Mouse (Mus musculus) lung, embryonic 16.5 days (tissue): ENCODE results near the gene Slc22a15. TPM values are rescaled to one million over a fixed set of nuclear protein-coding genes. Genes with fewer than 3 reads are reported as not detected.

Experiments used
- ATAC-seq: fragments of 200-750 bp; cut with Nextera tagmentation; 2 replicates; pipeline ENCODE4 v1.8.0; 2017; ENCODE audit warnings: low read depth, mild to moderate bottlenecking, moderate library complexity
- H3K27ac ChIP-seq: fragments of 300-500 bp; sonication (generic); 2 replicates; pipeline ENCODE4 v1.5.1; 2014; ENCODE audit warnings: mild to moderate bottlenecking, control low read depth, low read length
- H3K27me3 ChIP-seq: fragments of 300-500 bp; sonication (generic); 2 replicates; pipeline ENCODE4 v1.6.1; 2014; ENCODE audit warnings: low read depth, low read length, mixed read lengths; ENCODE audit not compliant: control insufficient read depth, insufficient read depth
- H3K36me3 ChIP-seq: fragments of 300-500 bp; sonication (generic); 2 replicates; pipeline ENCODE4 v1.6.1; 2014; ENCODE audit warnings: low read length; ENCODE audit not compliant: control insufficient read depth, insufficient read depth
- H3K4me1 ChIP-seq: fragments of 300-500 bp; sonication (generic); replicated peaks from 2 replicates; pipeline ENCODE4 v1.6.1; 2014; ENCODE audit warnings: low read length, mixed read lengths; ENCODE audit not compliant: control insufficient read depth, insufficient read depth
- H3K4me2 ChIP-seq: fragments of 300-500 bp; sonication (generic); 2 replicates; pipeline ENCODE4 v1.6.1; 2014; ENCODE audit warnings: low read depth, low read length, control low read depth
- H3K4me3 ChIP-seq: fragments of 300-500 bp; sonication (generic); 2 replicates; pipeline ENCODE4 v1.5.1; 2014; ENCODE audit warnings: mild to moderate bottlenecking, low read length, control low read depth
- H3K9ac ChIP-seq: fragments of 300-500 bp; sonication (generic); 2 replicates; pipeline ENCODE4 v1.6.1; 2014; ENCODE audit warnings: low read length, control low read depth
- H3K9me3 ChIP-seq: fragments of 300-500 bp; sonication (generic); 2 replicates; pipeline ENCODE4 v1.6.1; 2016; ENCODE audit warnings: low read length; ENCODE audit not compliant: control insufficient read depth
- WGBS: fragments of 180-500 bp; shearing (Covaris S2); extraction: QIAGEN DNeasy Blood & Tissue Kit; methylation state at CpG from one replicate; pipeline ENCODE4 v1.1.7; 2014; 5-methylcytosine and 5-hydroxymethylcytosine counted together
- polyA plus RNA-seq: library from polyadenylated mRNA; unstranded; fragments of >200 nt; fragmentation: Nextera tagmentation; extraction: Ambion mirVana; gene quantifications from 2 replicates; pipeline ENCODE4 v1.2.1, GENCODE M21; 2015

Slc22a15 gene
- polyA plus RNA-seq, 1 experiment from 2014 or later = 3.7 TPM

- ATAC-seq = peak; percentile 67
- H3K4me3 ChIP-seq = no peak overlapping the region
- no peaks in the 10 kb centered on the region for H3K27me3 ChIP-seq
- H3K9me3 ChIP-seq = no peaks in the 10 kb centered on the region
- peak overlapping the region; percentile 15; the same call in 1 of the 2 replicates for H3K27ac ChIP-seq
- H3K4me2 ChIP-seq = no peak overlapping the region
- WGBS = 66% methylated on average over 1 of the region's 1 CpGs
- peaks cover 24% of the 10 kb centered on the region for H3K4me1 ChIP-seq
- H3K36me3 ChIP-seq = no peaks in the 10 kb centered on the region
- H3K9ac ChIP-seq = no peak overlapping the region
These were observed 1.4 kb upstream of the Slc22a15 start for GRCm38 (mm10) chr3:101925663-101926062.

- no peak overlapping the region for H3K9ac ChIP-seq
- H3K4me2 ChIP-seq = no peak overlapping the region; the same call in 1 of the 2 replicates
- H3K27ac ChIP-seq = no peak overlapping the region; the same call in 1 of the 2 replicates
- no peak for ATAC-seq
- H3K9me3 ChIP-seq = no peaks in the 10 kb centered on the region
- no peaks in the 10 kb centered on the region for H3K36me3 ChIP-seq
- peaks cover 28% of the 10 kb centered on the region for H3K4me1 ChIP-seq
- H3K4me3 ChIP-seq = no peak overlapping the region
- no peaks in the 10 kb centered on the region for H3K27me3 ChIP-seq
- 59% methylated on average over 7 of the region's 7 CpGs for WGBS
These were observed 1.9 kb downstream of the Slc22a15 start for GRCm38 (mm10) chr3:101922366-101922765.

DNA sequence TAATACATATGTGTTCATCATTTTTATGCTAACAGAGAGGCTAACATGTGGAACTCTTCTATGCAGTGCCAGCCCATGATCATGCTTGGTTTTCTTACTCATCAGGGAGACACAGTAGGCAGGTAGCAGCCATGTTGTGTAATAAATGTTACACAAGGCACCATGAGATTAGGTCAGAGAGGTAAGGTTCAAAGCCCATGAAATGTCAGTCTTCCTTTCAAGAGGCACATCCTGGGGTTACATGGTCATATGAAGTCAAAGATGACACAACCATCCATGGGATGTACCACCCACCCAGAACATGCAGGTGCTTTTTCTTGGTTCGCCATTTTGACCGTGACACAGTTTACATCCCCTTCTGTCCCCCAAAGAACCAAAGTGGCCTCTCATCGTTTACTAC lies 5.7 kb downstream of the Slc22a15 start:
- no peaks in the 10 kb centered on the region for H3K27me3 ChIP-seq
- H3K9me3 ChIP-seq = no peaks in the 10 kb centered on the region
- H3K4me3 ChIP-seq = no peak overlapping the region
- no peak for ATAC-seq
- peaks cover 12% of the 10 kb centered on the region; the same call in 1 of the 2 replicates for H3K4me1 ChIP-seq
- H3K36me3 ChIP-seq = no peaks in the 10 kb centered on the region
- H3K4me2 ChIP-seq = no peak overlapping the region
- 97% methylated on average over 3 of the region's 3 CpGs for WGBS
- no peak overlapping the region for H3K9ac ChIP-seq
- no peak overlapping the region for H3K27ac ChIP-seq

DNA sequence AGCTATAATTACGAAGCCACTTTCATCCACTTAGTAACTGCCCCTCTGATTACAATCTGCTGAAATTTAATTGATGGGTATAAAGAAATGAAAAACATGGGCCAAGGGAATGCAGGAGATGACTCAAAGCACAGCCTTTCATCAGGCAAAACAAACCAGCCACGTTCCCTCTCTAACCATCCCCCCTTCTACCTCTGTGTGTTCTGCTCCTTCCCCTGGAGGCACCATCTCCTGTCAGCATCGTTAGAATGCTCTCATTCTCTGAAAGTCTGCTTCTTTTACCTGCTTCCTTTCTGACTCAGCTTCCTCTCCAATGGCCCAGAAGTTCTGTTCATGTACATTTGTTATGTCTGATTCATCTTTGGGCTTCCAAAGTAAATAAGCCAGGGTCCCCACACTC lies 6.6 kb downstream of the Slc22a15 start:
- Histone ChIP-seq H3K27ac (no peak overlapping the region), H3K4me3 (no peak overlapping the region), H3K27me3 (no peaks in the 10 kb centered on the region), H3K9me3 (no peaks in the 10 kb centered on the region), H3K4me1 (peaks cover 8% of the 10 kb centered on the region; the same call in 1 of the 2 replicates), H3K4me2 (no peak overlapping the region), H3K9ac (no peak overlapping the region), H3K36me3 (no peaks in the 10 kb centered on the region)
- ATAC-seq = no peak
- WGBS = 38% methylated on average over 3 of the region's 3 CpGs

DNA sequence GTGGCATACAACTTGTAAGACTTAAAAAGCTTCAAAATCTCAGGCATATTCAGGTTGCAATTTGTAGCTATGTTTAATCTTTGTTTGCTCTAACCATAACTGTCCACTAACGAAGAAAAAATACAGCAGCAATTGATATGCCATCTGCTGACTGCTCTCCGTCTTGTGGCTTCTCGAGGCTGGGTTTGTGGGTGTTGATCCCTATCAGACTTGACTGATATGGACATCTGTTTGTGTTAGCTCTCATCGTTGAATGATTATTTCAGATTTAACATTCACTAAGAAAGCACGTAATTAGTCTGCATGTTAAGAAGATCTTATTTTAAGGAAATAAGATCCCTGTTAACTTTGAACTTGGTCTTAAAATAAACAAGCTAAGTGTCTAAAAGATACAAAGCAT lies 7.7 kb downstream of the Slc22a15 start:
- Histone ChIP-seq H3K4me1 (0 out of 2 replicates have a peak, but pooled peaks cover 4% of the 10 kb centered on the region), H3K27me3 (no peaks in the 10 kb centered on the region), H3K9me3 (no peaks in the 10 kb centered on the region), H3K27ac (no peak overlapping the region), H3K9ac (no peak overlapping the region), H3K36me3 (no peaks in the 10 kb centered on the region), H3K4me3 (no peak overlapping the region), H3K4me2 (no peak overlapping the region)
- WGBS = 41% methylated on average over 5 of the region's 5 CpGs
- ATAC-seq = no peak

DNA sequence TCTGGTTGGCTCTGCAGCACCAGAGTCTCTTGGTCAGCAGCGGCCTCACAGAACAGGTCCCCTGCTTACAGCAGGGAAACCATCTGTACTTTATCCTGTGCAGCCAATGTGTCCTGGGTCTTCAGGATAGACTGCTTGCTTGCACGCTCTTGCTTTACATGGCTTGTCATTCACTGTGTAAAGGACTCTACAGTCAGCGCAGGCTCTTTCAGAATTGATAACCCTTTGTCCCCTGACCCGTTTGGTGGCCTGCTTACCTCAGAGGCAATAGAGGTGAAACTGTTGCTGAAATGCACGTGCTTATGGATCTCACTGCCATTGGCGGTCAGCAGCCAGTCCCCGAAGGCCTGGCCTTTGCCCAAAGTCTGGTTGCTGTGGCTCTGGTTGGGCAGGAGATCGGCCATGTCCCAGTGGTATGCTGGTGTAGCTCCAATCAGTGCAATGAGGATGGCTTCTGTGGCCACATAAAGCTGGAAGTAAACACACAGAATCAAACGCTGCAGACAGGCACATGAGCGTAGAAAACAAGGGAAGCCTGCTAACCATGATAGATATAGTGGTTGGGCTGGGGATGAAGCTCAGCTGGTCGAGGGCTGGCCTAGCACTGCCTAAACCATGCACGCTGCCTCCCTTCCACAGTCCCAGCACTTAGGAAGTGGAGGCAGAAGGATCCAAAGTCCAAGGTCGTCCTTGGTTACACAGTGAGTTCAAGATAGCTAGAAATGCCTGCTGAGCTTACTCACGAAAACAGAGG lies 9.0 kb downstream of the Slc22a15 start:
- 60% methylated on average over 14 of the region's 14 CpGs for WGBS
- Histone ChIP-seq H3K4me3 (no peak overlapping the region), H3K4me1 (0 out of 2 replicates have a peak, but pooled peaks cover 4% of the 10 kb centered on the region), H3K36me3 (no peaks in the 10 kb centered on the region), H3K9me3 (no peaks in the 10 kb centered on the region), H3K4me2 (no peak overlapping the region), H3K9ac (no peak overlapping the region), H3K27ac (no peak overlapping the region), H3K27me3 (no peaks in the 10 kb centered on the region)
- ATAC-seq = peak; percentile 52; the same call in 1 of the 2 replicates

GRCm38 (mm10) chr3:101914266-101914665 lies 10.0 kb downstream of the Slc22a15 start:
- no peak for ATAC-seq
- no peak overlapping the region for H3K27ac ChIP-seq
- H3K9ac ChIP-seq = no peak overlapping the region
- no peaks in the 10 kb centered on the region for H3K27me3 ChIP-seq
- H3K36me3 ChIP-seq = no peaks in the 10 kb centered on the region
- H3K4me2 ChIP-seq = no peak overlapping the region
- H3K4me1 ChIP-seq = 0 out of 2 replicates have a peak, but pooled peaks cover 1% of the 10 kb centered on the region
- 71% methylated on average over 5 of the region's 5 CpGs for WGBS
- H3K9me3 ChIP-seq = no peaks in the 10 kb centered on the region
- H3K4me3 ChIP-seq = no peak overlapping the region

GRCm38 (mm10) chr3:101912041-101912440 lies 12.2 kb downstream of the Slc22a15 start:
- Histone ChIP-seq H3K4me1 (no peaks in the 10 kb centered on the region), H3K4me2 (no peak overlapping the region), H3K27me3 (no peaks in the 10 kb centered on the region), H3K9me3 (no peaks in the 10 kb centered on the region), H3K36me3 (no peaks in the 10 kb centered on the region; the same call in 1 of the 2 replicates), H3K4me3 (no peak overlapping the region), H3K9ac (no peak overlapping the region), H3K27ac (no peak overlapping the region)
- no peak for ATAC-seq
- WGBS = 86% methylated on average over 6 of the region's 6 CpGs

GRCm38 (mm10) chr3:101907049-101907448 lies 17.2 kb downstream of the Slc22a15 start:
- no peaks in the 10 kb centered on the region; the same call in 1 of the 2 replicates for H3K36me3 ChIP-seq
- H3K9ac ChIP-seq = no peak overlapping the region
- no peaks in the 10 kb centered on the region for H3K9me3 ChIP-seq
- no peak overlapping the region for H3K4me3 ChIP-seq
- no peak overlapping the region for H3K4me2 ChIP-seq
- H3K4me1 ChIP-seq = peaks cover 14% of the 10 kb centered on the region; the same call in 1 of the 2 replicates
- ATAC-seq = peak; percentile 68; the same call in 1 of the 2 replicates
- no peaks in the 10 kb centered on the region for H3K27me3 ChIP-seq
- 35% methylated on average over 2 of the region's 2 CpGs for WGBS
- no peak overlapping the region for H3K27ac ChIP-seq
